Mouse (Mus musculus): ENCODE measurements at regions not wholly inside any gene's neighbourhood (a gene's known extent, or its start where the extent isn't known, plus 50 kb on each side); places are given as distances from the start of the nearest gene placed in this dataset.
A peak's percentile ranks its signal among the peaks of the same experiment; 100 is the strongest.

- DNase-seq (ENCODE audit: low spot score), result peak; percentile 6
These were observed 60.4 kb downstream of the Pou3f3 start for GRCm38 (mm10) chr1:42755958-42756357.

GRCm38 (mm10) chr1:42756497-42756896 is 60.9 kb downstream of the Pou3f3 start:
- no peak for DNase-seq (ENCODE audit: low spot score)

GRCm38 (mm10) chr1:42763447-42763846 is 67.9 kb downstream of the Pou3f3 start:
- no peak for DNase-seq (ENCODE audit: low spot score)

- no peak for DNase-seq (ENCODE audit: low spot score)
These were observed 68.5 kb downstream of the Pou3f3 start for GRCm38 (mm10) chr1:42764048-42764447.

- no peak for DNase-seq (ENCODE audit: low spot score)
These were observed 74.5 kb downstream of the Pou3f3 start for GRCm38 (mm10) chr1:42770085-42770484.

- DNase-seq (ENCODE audit: low spot score), result peak; percentile 8
These were observed 76.4 kb downstream of the Pou3f3 start for GRCm38 (mm10) chr1:42772000-42772399.

- DNase-seq (ENCODE audit: low spot score), result no peak
These were observed 77.1 kb upstream of the Mrps9 start for GRCm38 (mm10) chr1:42773851-42774464.

GRCm38 (mm10) chr1:42774971-42775892 is 75.8 kb upstream of the Mrps9 start:
- DNase-seq (ENCODE audit: low spot score), result no peak

- no peak for DNase-seq (ENCODE audit: low spot score)
These were observed 75.1 kb upstream of the Mrps9 start for GRCm38 (mm10) chr1:42775893-42776287.

GRCm38 (mm10) chr1:42777416-42777815 is 73.6 kb upstream of the Mrps9 start:
- no peak for DNase-seq (ENCODE audit: low spot score)

- peak; percentile 7 for DNase-seq (ENCODE audit: low spot score)
These were observed 71.3 kb upstream of the Mrps9 start for GRCm38 (mm10) chr1:42779761-42780160.

GRCm38 (mm10) chr1:42780266-42780665 is 70.8 kb upstream of the Mrps9 start:
- DNase-seq (ENCODE audit: low spot score), result no peak

- no peak for DNase-seq (ENCODE audit: low spot score)
These were observed 69.5 kb upstream of the Mrps9 start for GRCm38 (mm10) chr1:42781533-42781932.

GRCm38 (mm10) chr1:42783072-42783672 is 67.9 kb upstream of the Mrps9 start:
- DNase-seq (ENCODE audit: low spot score), result no peak

- no peak for DNase-seq (ENCODE audit: low spot score)
These were observed 63.8 kb upstream of the Mrps9 start for GRCm38 (mm10) chr1:42787240-42787639.

- DNase-seq (ENCODE audit: low spot score), result no peak
These were observed 62.6 kb upstream of the Mrps9 start for GRCm38 (mm10) chr1:42788413-42788812.
